Mouse (Mus musculus) layer of hippocampus, adult 11-12 months (tissue): ENCODE data around the gene Ptch1.

Experiments
- DNase-seq: peaks from one replicate; pipeline ENCODE4 v3.0.0; 2022; ENCODE audit warnings: low spot score

Ptch1 gene

GRCm38 (mm10) chr13:63534981-63535380 lies 38.4 kb downstream of the Ptch1 start:
- no peak for DNase-seq

DNA sequence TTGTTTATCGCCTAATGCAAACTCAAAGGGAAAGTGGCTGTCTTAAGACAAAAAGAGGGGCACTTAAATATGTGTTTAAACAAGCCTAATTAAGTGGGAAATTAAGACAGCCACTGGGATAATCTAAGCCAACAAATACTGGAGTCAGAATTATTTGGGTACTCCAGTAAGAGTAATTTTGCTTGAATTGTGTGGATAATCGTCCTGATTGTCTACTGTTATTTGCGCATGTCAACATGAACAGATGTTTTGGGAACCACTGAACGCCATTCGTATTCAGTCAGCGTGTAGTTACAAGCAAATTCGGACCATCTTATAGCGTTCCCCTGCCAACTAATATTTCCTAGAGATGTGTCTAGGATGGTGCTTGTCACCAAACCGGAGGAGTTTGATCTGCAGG lies 42.5 kb downstream of the Ptch1 start:
- no peak for DNase-seq

DNA sequence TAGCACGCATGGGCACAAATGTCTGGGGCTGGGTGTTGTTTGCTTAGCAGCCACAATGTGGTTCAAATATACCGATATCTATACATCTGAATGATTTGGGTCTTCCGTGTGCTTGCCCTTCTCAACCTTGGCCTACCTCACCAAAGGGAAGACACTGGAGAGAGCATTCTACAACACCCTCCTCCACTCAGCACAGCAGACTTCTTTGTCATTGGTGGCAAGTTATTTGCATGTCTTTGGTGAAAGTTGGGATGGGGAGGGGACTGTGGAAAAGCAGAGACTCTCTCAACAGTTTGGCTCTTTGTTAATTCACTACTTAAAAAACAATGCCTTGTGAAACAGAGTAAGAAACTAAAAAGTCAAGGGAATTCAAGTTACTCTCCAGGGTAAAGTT lies 43.0 kb downstream of the Ptch1 start:
- DNase-seq = no peak

DNA sequence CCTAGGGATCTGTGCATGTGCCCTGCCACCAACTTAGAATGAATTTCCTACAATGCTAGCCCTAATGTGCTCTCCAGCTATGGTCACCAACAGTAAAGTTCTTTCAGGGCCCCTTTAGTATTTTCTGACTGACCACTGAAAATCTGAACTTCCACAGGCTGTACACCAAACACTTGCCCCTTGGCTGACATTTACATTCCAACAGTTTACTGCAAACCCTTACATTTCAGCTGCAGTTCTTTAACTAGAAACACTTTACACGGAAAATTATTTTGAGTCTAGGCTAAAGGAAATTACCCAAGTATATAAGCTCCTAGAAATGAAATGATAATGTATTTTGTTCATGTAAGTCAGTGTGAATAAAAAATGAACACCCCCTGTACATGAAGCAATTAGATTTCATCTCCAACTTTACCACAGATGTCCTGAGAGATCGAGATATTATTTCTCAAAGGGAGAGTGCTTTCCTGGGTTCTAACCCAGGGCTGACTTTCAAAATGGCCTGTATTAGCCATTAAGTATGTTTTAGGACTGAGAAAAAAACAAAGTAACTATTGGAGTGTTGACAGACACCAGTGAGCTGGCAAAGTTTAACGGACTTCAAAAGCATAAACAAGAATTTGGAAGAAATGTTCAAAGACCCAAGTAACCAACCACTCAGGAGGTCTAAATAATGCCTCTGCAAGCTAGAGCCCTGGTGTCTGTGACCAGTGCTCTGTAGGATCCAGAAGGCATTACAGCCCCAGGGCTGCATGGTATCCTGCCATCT lies 43.6 kb downstream of the Ptch1 start:
- DNase-seq = no peak

- no peak for DNase-seq
Observed at GRCm38 (mm10) chr13:63528852-63529251, 44.5 kb downstream of the Ptch1 start.

DNA sequence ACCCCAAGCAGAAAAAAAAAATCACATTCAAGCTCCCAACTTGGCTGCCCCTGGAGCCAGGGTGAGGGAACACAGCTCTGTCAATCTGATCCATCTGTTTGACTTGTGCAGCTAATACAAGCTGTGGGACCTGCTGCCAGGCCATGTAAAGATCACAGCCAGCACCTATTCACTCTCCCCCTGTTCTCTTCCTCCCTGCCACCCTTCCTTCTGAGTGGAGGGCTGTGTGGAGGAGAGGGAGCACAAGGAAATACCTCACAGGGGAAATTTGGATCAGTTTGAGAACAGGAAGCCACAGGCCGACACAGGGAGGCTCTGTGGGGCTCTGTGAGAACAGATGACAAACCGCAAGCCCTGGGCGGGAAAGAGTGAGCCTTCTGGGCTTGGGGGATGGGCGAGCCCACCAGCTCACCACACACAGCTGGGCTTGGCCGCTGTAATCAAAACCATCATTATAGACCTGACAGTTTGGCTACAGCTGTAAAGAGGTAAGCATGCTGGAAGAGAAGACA lies 45.2 kb downstream of the Ptch1 start:
- DNase-seq = no peak

DNA sequence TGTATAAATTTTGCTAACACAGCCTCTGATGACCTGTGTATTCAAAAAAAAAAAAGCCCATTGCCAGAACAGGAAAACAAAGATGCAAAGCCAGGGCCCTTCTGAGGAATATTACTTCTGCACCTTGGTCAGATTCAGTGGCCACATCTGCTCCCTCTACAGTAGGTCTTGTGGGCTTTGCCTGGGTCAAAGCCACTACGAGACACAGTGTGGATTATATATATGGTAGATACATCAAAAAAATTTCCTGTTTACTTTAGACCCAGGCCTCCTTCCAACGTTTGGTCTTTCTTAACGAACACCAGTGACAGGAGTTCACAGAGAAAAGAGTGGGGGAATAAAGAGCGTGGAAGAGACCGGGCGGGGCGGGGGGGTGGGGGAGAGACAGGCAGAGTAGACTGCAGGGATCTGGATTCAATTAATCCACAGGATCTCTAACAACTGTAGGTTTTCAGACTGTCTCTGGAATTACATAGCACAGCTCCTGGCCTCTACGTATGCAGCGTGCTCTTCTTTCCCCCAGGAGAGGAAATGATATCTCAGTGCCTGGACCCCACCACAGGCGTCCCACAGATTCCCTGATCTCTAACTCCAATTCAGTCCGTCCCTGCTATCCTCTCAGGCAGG lies 47.7 kb downstream of the Ptch1 start:
- no peak for DNase-seq

GRCm38 (mm10) chr13:63524608-63525570 lies 48.5 kb downstream of the Ptch1 start:
- DNase-seq = peak; percentile 31

- DNase-seq = no peak
Observed at GRCm38 (mm10) chr13:63524061-63524460, 49.3 kb downstream of the Ptch1 start.

DNA sequence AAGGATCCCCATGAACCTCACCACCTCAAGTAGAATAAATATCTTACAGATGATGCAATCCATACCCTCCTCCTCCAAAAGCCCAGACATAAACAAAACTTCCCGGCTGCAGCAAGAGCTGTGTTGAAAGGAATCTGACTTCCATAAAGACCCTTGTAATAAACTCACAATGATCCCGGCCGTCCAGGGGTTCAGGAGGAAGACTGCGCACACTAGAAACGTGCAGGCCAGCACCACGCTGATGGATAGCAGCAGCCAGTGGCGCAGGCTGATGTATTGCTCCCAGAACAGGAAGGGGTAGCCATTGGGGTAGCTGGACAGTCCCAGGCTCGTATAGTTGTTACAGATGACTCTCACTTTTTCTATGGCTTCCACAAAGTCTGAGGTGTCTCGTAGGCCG lies 50.6 kb downstream of the Ptch1 start:
- DNase-seq = no peak

DNA sequence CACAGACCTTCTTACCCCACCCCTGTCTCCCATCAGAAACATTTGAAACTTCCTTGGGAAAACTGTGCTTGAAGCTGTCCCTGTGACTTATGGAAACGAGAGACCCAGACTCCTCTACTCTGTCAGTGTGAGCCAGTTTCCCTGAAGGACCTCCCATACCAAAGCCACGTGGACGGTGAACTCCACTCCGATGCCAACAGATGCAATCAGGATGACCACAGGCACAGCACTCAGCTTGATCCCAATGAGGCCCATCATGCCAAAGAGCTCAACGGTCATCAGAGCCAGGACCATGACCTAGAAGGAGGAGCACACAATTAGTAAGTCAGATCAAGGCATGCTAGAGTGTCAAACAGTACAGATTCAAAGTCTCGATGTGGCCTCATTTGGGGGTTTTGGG lies 53.3 kb downstream of the Ptch1 start:
- no peak for DNase-seq

GRCm38 (mm10) chr13:63516535-63516934 lies 56.9 kb downstream of the Ptch1 start:
- DNase-seq = no peak

GRCm38 (mm10) chr13:63515542-63515941 lies 57.9 kb downstream of the Ptch1 start:
- no peak for DNase-seq

DNA sequence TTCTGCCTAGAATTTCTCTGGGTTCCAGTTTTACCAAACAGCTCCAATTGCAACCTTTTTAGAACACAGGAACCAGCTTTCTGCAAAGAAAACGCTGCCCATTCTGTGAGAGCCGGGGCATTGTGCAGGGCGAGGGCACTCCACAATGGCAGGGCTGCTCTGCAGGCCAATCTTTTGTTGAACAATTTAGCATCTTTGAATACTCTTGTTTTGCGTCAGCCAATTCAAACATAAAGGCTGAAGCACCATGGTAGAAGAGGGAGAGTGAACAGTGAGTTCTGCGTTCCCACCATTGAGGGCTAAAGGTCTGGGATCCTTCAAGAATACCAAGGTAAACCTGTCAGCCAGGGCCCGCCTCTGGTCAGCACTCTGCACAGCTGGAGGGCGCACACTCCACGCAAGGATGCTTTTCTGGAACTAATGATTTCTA lies 58.5 kb downstream of the Ptch1 start:
- no peak for DNase-seq

DNA sequence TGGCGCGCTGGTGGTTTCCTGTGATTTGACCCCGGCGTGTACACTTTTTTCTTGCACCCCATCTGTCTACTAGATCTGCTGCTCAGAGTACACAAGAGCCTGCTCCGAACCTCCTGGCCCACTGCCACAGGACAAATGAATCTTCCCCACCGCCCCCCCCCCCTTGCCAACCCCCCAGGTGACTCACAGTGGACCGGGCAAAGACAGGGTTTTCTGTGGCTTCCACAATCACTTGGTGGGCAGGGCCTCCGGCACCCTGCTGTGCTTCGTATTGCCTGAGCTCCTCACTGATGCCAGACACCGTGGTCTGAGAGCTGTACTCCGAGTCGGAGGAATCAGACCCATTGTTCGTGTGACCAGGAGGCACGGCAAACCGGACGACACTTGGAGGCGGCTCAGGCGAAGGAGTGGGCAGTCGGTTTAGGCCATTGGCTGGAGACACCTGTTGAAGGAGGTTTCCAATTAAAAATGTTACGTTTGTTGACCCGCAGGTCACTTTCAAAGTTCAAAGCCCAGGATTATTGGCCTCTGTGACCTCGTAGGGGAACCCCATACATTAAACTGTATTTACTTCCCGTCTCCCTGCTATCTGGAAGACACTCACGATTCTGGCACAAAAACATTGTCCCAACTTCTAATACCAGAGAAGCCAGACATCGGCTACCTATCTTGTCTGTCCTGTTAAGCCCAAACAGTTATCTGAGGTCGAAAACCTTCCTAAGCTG lies 59.9 kb downstream of the Ptch1 start:
- no peak for DNase-seq

DNA sequence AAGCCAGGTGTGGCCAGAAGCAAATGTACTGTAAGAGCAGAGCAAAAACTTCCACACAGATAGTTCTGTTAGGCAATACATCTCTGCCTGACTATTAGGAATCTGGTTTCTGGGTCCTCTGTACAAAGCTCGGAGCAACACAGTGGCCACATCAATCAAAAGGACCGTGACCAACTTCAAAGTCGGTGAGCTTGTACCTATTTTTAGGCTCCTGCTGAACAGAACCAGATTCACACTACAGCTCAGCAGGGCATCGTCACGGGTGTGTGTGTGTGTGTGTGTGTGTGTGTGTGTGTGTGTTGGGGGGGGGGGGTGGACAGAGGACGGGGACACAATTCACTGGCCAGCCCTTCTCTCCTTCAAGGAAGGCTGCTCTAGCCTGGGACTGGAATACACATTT lies 61.0 kb downstream of the Ptch1 start:
- DNase-seq = no peak

DNA sequence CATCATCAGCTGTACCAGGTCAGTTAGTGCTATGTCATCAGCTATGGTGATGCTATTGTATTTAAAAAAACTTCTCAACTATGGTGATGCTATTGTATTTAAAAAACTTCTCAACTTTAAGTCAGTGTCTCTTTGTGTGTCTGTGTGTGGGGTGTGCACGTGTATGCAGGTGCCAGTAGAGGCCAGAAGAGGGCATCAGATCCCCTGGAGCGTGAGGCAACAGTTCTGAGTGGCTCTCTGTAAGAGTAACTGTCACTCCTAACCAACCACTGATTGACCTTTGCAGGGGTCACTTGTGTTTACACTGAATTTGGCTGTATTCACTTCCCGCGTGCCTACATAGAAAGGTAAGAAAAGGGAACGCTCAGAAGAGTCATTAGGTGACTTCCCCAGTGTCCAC lies 65.6 kb downstream of the Ptch1 start:
- DNase-seq = no peak

- no peak for DNase-seq
Observed at GRCm38 (mm10) chr13:63507001-63507556, 66.3 kb downstream of the Ptch1 start.

GRCm38 (mm10) chr13:63506364-63506763 lies 67.0 kb downstream of the Ptch1 start:
- DNase-seq = no peak

- DNase-seq = no peak
Observed at GRCm38 (mm10) chr13:63502391-63502790, 71.0 kb downstream of the Ptch1 start.

- DNase-seq = no peak
Observed at GRCm38 (mm10) chr13:63499489-63499888, 73.9 kb downstream of the Ptch1 start.
